Mouse (Mus musculus) heart, adult 2 months (tissue): ENCODE data around the gene Tmem51.

Experiments used
- CTCF ChIP-seq: fragments of 200-600 bp; IDR thresholded peaks from 2 replicates; pipeline ENCODE4 v1.8.1; 2022; ENCODE audit warnings: antibody characterized with exemption, mild to moderate bottlenecking, moderate library complexity
- EP300 ChIP-seq: fragments of 200-500 bp; IDR thresholded peaks from 2 replicates; pipeline ENCODE4 v1.6.1; 2011; ENCODE audit warnings: low read depth, low read length, control low read depth; ENCODE audit not compliant: insufficient read depth

GRCm38 (mm10) chr4:142080901-142081630, 3.0 kb downstream of the Tmem51 start:
- TF ChIP-seq CTCF (no peak), EP300 (no peak)
